Mouse (Mus musculus): ENCODE measurements around the gene 4933411K16Rik.
"Not testable (repeated sequence)": the region's sequence is repeated elsewhere in the genome, so short reads cannot be mapped to it uniquely, and the experiment has no call there.

The 4933411K16Rik gene

GRCm38 (mm10) chr19:42079006-42079405 is 27.0 kb downstream of the 4933411K16Rik start:
- no peak for DNase-seq (ENCODE audit: low spot score)

GRCm38 (mm10) chr19:42079950-42080349 is 27.9 kb downstream of the 4933411K16Rik start:
- no peak for DNase-seq (ENCODE audit: low spot score)

- no peak for DNase-seq (ENCODE audit: low spot score)
Observed at GRCm38 (mm10) chr19:42080469-42080868, 28.4 kb downstream of the 4933411K16Rik start.

- not testable (repeated sequence) for DNase-seq (ENCODE audit: low spot score)
Observed at GRCm38 (mm10) chr19:42081613-42082012, 29.6 kb downstream of the 4933411K16Rik start.

- DNase-seq (ENCODE audit: low spot score) = no peak
Observed at GRCm38 (mm10) chr19:42085690-42086089, 33.6 kb downstream of the 4933411K16Rik start.

DNA sequence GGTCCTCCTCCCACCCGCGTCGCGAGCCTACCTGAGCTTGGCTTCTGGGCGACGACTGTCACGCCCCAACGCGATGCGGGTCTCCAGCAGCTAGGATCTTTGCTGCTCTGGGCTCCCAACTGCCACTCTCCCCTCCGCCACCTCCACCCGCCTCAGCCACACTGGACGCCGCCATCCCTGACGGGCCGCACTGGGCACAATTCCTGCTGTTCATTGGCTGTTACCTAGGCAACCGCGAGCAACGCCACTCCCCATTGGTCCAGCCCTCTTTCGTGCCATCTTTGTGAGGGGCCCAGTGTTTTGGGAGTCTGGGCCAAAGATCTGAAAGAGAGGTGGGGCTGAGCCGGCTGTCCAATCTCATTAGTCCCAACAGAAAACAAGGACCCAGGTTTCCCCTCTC is 34.1 kb downstream of the 4933411K16Rik start, which contains the start of gene Morn4:
Gene Morn4, minus strand, starts transcription at position 192 of the 400 bp plus-strand sequence.
- peak; percentile 36 for DNase-seq (ENCODE audit: low spot score)

- DNase-seq (ENCODE audit: low spot score) = peak; percentile 79
Observed at GRCm38 (mm10) chr19:42089103-42089747, 37.2 kb downstream of the 4933411K16Rik start.

DNA sequence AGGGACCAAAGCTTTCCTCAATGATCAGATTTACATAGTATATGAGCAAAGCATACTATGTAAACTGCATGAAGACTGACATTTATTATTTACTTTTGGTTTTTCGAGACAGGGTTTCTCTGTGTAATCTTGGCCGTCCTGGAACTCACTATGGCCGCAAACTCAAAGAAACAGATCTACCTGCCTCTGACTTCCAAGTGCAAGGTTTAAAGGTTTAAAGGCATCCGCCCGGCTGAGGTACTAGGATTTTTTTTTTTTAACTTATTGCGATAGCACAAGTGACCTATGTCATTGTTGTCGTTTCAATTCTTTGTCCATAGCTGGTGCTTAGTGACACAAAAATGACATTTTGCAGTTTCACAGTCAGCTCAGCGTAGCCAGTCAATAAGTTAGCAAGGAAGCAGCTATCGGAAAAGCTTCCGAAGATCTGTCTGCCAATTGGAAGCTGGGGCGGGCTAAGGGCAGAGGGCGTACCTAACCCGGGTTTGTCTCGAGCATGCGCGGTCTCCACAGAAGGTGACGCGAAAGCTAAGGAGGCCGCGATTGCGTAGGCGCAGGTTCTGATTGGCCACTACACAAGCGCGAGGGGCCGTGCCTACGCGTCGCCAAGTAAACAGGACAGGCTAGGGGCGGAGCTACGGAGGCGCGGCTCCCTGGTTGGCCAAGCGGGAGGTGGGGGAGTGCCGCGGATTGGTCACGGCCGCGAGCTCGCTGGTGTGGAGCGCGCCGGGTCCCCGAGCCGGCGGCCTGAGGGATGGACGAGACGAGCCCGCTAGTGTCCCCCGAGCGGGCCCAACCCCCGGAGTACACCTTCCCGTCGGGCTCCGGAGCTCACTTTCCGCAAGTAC is 37.9 kb downstream of the 4933411K16Rik start, which contains the start of gene Pi4k2a:
Gene Pi4k2a, plus strand, starts transcription at position 723 of the 848 bp plus-strand sequence.
- peak; percentile 100 for DNase-seq (ENCODE audit: low spot score)

GRCm38 (mm10) chr19:42090637-42091141 is 38.6 kb downstream of the 4933411K16Rik start:
- DNase-seq (ENCODE audit: low spot score) = peak; percentile 39

- DNase-seq (ENCODE audit: low spot score) = no peak
Observed at GRCm38 (mm10) chr19:42099406-42099805, 47.4 kb downstream of the 4933411K16Rik start.
